Mouse (Mus musculus) kidney, embryonic 14.5 days (tissue): ENCODE measurements around the gene Itga3. TPM values are rescaled to one million over a fixed set of nuclear protein-coding genes. Genes with fewer than 3 reads are reported as not detected.

Experiments
- ATAC-seq: fragments of 200-750 bp; cut with Nextera tagmentation; 2 replicates; pipeline ENCODE4 v1.8.0; 2017; ENCODE audit warnings: moderate number of reproducible peaks, mild to moderate bottlenecking, moderate TSS enrichment, moderate library complexity; ENCODE audit not compliant: low FRiP score, low TSS enrichment
- H3K27ac ChIP-seq: fragments of 300-500 bp; sonication (generic); 2 replicates; pipeline ENCODE4 v1.5.1; 2014; ENCODE audit warnings: low read depth, mild to moderate bottlenecking, low read length, moderate library complexity, mixed read lengths
- H3K27me3 ChIP-seq: fragments of 300-500 bp; sonication (generic); 2 replicates; pipeline ENCODE4 v1.6.1; 2014; ENCODE audit warnings: mild to moderate bottlenecking, low read length; ENCODE audit not compliant: control insufficient read depth, insufficient read depth
- H3K36me3 ChIP-seq: fragments of 300-500 bp; sonication (generic); 2 replicates; pipeline ENCODE4 v1.6.1; 2014; ENCODE audit warnings: low read length, mixed read lengths; ENCODE audit not compliant: control insufficient read depth, insufficient read depth
- H3K4me1 ChIP-seq: fragments of 300-500 bp; sonication (generic); 2 replicates; pipeline ENCODE4 v1.6.1; 2014; ENCODE audit warnings: low read length, mixed read lengths; ENCODE audit not compliant: control insufficient read depth, insufficient read depth
- H3K4me2 ChIP-seq: fragments of 300-500 bp; sonication (generic); replicated peaks from 2 replicates; pipeline ENCODE4 v1.6.1; 2014; ENCODE audit warnings: low read depth, mild to moderate bottlenecking, low read length
- H3K4me3 ChIP-seq: fragments of 300-500 bp; sonication (generic); 2 replicates; pipeline ENCODE4 v1.5.1; 2014; ENCODE audit warnings: mild to moderate bottlenecking, low read length
- H3K9ac ChIP-seq: fragments of 300-500 bp; sonication (generic); 2 replicates; pipeline ENCODE4 v1.6.1; 2014; ENCODE audit warnings: low read depth, mild to moderate bottlenecking, low read length, moderate library complexity
- H3K9me3 ChIP-seq: fragments of 300-500 bp; sonication (generic); 2 replicates; pipeline ENCODE4 v1.6.1; 2016; ENCODE audit warnings: low read length; ENCODE audit not compliant: control insufficient read depth
- WGBS: fragments of 180-500 bp; shearing (Covaris S2); extraction: QIAGEN DNeasy Blood & Tissue Kit; methylation state at CpG from one replicate; pipeline ENCODE4 v1.1.7; 2014; 5-methylcytosine and 5-hydroxymethylcytosine counted together
- polyA plus RNA-seq: library from polyadenylated mRNA; unstranded; fragments of >200 nt; fragmentation: Nextera tagmentation; extraction: Ambion mirVana; gene quantifications from 2 replicates; pipeline ENCODE4 v1.2.1, GENCODE M21; 2014

The Itga3 gene
- polyA plus RNA-seq, 1 experiment from 2014 or later, result 20.9 TPM

DNA sequence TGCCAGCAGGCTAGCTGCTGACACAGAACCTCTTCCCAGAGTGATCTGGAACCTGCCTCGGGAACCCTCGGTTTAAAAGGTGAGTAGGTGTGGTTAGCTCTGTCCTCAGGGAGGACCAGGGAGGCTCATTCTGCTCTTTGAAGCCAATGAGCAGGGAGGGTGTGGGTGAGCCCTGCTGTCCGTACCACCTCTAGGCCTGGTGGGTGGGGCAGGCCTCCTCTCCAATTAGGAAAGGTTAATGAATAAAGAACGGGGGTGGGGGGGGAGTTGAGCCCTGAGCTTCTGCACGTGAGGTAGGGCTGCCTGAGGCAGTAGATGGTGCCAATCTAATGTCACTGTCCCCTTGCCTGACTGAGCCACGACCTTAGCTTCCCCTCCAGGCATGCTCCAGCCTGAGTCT lies 43.7 kb downstream of the Itga3 start:
- no peak overlapping the region for H3K27ac ChIP-seq
- 24% methylated on average over 6 of the region's 6 CpGs for WGBS
- no peaks in the 10 kb centered on the region for H3K27me3 ChIP-seq
- H3K4me3 ChIP-seq, result no peak overlapping the region
- H3K9me3 ChIP-seq, result no peaks in the 10 kb centered on the region
- no peak overlapping the region for H3K4me2 ChIP-seq
- no peak overlapping the region for H3K9ac ChIP-seq
- H3K36me3 ChIP-seq, result peaks cover 2% of the 10 kb centered on the region; the same call in 1 of the 2 replicates
- H3K4me1 ChIP-seq, result 0 out of 2 replicates have a peak, but pooled peaks cover 5% of the 10 kb centered on the region
- no peak for ATAC-seq

DNA sequence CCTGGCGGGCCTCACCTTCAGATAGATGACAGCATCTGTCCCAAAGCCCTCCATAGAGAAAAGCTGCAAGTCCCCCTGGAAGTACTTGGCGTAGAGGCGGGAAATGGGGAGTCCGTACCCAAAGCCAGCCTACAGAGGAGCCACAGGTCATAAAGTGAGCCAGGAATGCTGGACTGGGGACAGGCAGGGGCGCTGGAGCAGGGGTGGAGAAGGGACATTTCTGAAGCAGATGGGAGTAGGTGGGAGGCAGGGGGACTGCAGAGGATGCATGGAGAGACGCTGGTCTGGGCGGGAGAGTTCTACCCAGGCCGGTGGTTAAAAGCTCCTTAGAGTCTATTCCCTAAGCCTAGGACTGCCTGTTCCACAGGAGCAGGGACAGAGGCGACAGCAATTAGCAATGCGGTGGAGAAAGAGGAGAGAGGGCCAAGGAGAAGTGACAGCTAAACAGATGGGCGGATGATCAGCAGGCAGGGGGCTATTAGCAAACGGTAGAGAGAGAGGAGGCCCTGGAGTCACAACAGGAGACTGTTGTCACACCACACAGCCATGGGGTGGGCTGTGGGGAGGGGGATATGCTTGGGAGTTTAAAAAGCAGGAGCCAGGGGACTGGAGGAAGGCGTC lies 48.6 kb downstream of the Itga3 start:
- H3K9me3 ChIP-seq, result no peaks in the 10 kb centered on the region
- H3K4me3 ChIP-seq, result no peak overlapping the region
- no peak overlapping the region for H3K27ac ChIP-seq
- H3K36me3 ChIP-seq, result peaks cover 21% of the 10 kb centered on the region
- peaks cover 23% of the 10 kb centered on the region for H3K4me1 ChIP-seq
- no peaks in the 10 kb centered on the region for H3K27me3 ChIP-seq
- H3K4me2 ChIP-seq, result no peak overlapping the region
- WGBS, result 27% methylated on average over 13 of the region's 13 CpGs
- no peak overlapping the region for H3K9ac ChIP-seq
- no peak for ATAC-seq

DNA sequence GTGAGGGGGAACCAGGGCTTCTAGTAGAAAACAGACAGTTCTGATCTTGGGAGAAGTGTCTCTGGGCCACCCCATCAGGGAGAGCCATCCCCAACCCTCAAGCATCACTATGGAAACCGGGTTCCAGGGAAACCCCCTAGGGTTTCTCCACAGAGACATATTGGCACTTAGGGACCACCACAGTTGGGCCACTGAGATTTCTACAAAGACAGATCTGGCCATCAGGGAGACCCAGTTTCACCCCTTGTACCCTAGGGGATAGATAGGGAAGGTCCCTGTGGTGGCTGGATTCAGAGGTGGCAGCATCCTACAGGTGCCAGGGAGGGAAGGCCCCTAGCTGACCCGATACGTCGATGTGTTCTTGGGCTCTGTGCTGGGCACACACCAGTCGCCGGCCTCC lies 49.8 kb downstream of the Itga3 start:
- H3K4me2 ChIP-seq, result no peak overlapping the region
- H3K4me3 ChIP-seq, result no peak overlapping the region
- no peak for ATAC-seq
- 90% methylated on average over 6 of the region's 6 CpGs for WGBS
- no peak overlapping the region for H3K9ac ChIP-seq
- no peaks in the 10 kb centered on the region for H3K27me3 ChIP-seq
- H3K27ac ChIP-seq, result no peak overlapping the region
- no peaks in the 10 kb centered on the region for H3K9me3 ChIP-seq
- H3K4me1 ChIP-seq, result peaks cover 23% of the 10 kb centered on the region
- peaks cover 32% of the 10 kb centered on the region for H3K36me3 ChIP-seq

DNA sequence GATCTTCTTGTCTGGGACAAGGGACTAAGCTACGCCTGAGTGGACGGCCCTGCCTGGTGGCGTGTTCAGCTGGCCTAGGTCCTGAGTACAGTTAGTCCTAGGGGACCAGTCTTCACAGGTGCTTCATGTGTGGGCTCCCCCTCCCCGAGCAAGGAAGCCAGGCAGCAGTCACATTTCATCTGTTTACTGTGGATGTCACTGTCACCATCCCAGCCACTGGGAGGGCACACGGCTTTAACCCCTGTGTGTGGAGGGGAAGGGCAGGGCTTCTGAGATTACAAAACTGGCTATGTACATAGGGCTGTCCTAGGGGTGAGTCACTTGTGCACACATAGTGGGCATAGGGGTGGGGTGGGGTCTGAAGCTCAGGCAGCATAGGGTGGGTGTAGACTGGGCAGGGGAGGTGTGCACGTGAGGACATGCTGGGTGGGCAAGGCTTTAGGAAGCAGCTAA lies 50.5 kb downstream of the Itga3 start:
- peak; percentile 56 for ATAC-seq
- no peaks in the 10 kb centered on the region for H3K27me3 ChIP-seq
- H3K4me2 ChIP-seq, result no peak overlapping the region
- 29% methylated on average over 6 of the region's 6 CpGs for WGBS
- peaks cover 23% of the 10 kb centered on the region for H3K4me1 ChIP-seq
- H3K9ac ChIP-seq, result no peak overlapping the region
- H3K4me3 ChIP-seq, result no peak overlapping the region
- H3K9me3 ChIP-seq, result no peaks in the 10 kb centered on the region
- peak overlapping the region; percentile 43; the same call in 1 of the 2 replicates for H3K27ac ChIP-seq
- peaks cover 39% of the 10 kb centered on the region for H3K36me3 ChIP-seq

DNA sequence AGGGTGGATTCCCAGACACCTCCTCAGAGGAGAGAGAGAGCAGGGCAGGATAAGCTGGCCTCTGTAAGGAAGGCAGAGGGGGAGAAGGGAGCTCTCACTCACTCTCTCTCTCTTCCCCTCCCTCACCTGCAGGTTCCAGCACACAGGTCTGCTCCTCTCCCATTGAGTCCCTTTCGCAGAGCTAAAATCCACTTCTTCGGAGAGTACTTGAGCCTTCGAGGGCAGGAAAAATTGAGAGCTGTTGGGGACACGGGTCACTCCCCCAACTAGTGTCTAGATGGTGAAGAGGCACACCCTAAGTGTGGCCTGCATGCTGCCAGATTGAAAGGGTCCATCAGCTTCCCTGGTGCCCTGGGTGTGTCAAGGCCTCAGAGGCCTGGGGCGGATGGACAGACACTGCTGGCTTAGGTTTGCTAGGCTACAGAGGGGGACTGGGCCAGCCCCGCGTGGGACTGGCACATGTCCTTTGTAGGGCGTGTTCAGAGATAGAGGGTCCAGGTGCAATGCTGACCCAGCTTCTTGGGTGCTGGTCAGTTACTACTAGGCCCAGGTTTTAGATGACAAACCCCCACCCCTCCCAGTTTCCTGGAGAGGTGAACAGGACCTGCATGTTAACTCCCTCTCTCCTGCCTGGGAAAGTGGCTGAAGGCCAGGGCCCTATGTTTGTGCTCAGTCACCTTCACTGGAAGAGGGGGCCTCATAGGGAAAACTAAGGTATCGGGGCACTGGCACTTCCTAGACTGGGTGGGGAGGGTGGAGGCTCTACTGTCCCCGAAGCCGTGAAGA lies 51.2 kb downstream of the Itga3 start:
- H3K9ac ChIP-seq, result no peak overlapping the region
- peak overlapping the region; percentile 43; the same call in 1 of the 2 replicates for H3K27ac ChIP-seq
- H3K4me3 ChIP-seq, result no peak overlapping the region
- no peaks in the 10 kb centered on the region for H3K27me3 ChIP-seq
- H3K9me3 ChIP-seq, result no peaks in the 10 kb centered on the region
- H3K4me2 ChIP-seq, result no peak overlapping the region
- WGBS, result 69% methylated on average over 11 of the region's 11 CpGs
- H3K4me1 ChIP-seq, result peaks cover 23% of the 10 kb centered on the region
- ATAC-seq, result no peak
- peaks cover 46% of the 10 kb centered on the region for H3K36me3 ChIP-seq

DNA sequence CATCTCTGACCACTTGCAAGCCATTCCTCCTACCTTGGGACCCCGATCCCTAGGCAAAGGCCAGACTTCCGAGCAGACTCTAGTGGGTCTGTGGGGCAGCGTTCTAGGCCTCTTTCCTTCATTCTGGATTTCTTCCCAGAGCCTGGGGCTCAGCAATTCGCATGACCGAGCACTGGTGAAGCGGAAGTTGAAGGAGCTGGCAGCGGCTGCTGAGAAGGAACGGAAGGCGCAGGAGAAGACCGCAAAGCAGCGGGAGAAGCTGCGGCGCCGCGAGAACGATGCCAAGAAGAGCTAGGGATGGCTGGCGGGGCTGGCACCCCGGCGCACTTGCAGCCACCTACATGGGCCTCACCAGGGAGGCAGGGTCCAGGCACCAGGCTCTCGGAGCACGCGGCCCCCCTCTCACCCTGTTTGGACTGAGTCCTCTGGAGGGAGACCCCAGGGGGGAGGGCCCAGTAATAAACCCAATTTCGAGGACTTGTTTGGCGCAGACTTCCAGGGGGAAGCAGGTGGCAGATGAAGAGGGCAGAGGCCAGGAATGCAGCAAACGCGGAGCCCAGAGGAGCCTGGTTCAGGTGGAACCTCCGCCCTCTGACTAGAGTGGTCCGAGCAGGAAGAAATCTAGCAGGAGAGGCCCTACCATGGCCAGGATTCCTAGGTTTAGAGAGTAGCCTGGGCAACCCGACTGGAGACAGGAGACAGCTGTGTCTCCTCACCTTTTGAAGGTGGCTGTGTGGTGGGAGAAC lies 52.0 kb downstream of the Itga3 start:
- WGBS, result 67% methylated on average over 29 of the region's 29 CpGs
- ATAC-seq, result no peak
- no peak overlapping the region for H3K9ac ChIP-seq
- peak overlapping the region; percentile 10; the same call in 1 of the 2 replicates for H3K27ac ChIP-seq
- no peaks in the 10 kb centered on the region for H3K9me3 ChIP-seq
- H3K4me1 ChIP-seq, result peaks cover 27% of the 10 kb centered on the region
- no peaks in the 10 kb centered on the region; the same call in 1 of the 2 replicates for H3K27me3 ChIP-seq
- H3K36me3 ChIP-seq, result peaks cover 54% of the 10 kb centered on the region
- no peak overlapping the region for H3K4me2 ChIP-seq
- no peak overlapping the region for H3K4me3 ChIP-seq

DNA sequence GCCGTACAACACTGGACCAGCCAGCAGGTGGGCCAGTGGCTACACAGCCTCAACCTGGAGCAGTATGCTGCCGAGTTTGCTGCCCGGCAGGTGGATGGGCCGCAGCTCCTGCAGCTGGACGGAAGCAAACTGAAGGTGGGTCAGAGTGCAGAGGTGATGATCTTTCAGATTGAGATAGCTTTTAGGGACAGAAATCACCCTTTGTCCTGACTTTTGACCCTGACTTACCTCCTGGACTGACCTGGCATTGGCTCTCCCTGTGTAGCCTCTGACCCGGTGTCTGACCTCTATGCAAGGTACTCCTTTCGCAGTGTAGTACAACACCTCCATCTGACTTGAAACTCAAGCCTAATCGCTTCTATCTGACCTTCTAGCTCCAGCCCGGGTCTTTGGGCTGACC lies 53.1 kb downstream of the Itga3 start:
- H3K4me2 ChIP-seq, result no peak overlapping the region
- H3K9me3 ChIP-seq, result no peaks in the 10 kb centered on the region
- no peak overlapping the region for H3K27ac ChIP-seq
- H3K27me3 ChIP-seq, result no peaks in the 10 kb centered on the region; the same call in 1 of the 2 replicates
- no peak overlapping the region for H3K9ac ChIP-seq
- no peak overlapping the region for H3K4me3 ChIP-seq
- ATAC-seq, result no peak
- WGBS, result 95% methylated on average over 9 of the region's 9 CpGs
- peaks cover 27% of the 10 kb centered on the region for H3K4me1 ChIP-seq
- peaks cover 61% of the 10 kb centered on the region for H3K36me3 ChIP-seq

DNA sequence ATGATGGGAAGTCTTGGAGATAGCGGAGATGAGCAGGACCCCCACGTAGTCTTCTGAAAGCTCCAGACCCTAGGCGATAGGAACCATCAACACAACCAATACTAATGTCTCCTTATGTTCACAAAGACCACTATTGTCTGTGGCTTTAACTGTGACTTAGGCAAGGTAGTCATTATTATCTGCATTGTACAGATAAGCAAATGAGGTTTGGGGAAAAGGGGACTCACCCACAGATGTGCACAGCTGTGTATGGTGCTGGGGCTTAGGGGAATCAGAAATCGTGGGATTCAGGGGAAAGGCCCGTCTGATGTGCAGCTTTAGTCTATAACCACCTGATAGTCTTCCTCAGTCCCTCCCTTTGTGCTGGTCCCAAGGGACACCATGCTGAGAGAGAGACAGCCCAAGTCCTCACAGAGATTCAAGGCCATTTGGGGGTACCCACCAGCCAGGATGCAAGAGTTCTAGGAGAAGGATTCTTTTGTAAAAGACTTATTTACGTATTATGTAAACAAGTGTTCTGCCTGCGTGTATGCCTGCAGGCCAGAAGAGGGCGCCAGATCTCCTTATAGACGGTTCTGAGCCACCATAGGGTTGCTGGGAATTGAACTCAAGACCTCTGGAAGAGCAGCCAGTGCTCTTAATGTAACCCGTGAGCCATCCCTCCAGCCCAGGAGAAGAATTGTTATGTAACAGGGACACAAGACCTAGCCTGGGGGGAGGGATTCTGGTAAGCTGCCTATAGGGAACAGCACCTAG lies 54.2 kb downstream of the Itga3 start:
- H3K27ac ChIP-seq, result no peak overlapping the region
- no peak for ATAC-seq
- peaks cover 27% of the 10 kb centered on the region for H3K4me1 ChIP-seq
- no peak overlapping the region for H3K4me2 ChIP-seq
- no peaks in the 10 kb centered on the region for H3K9me3 ChIP-seq
- WGBS, result 88% methylated on average over 10 of the region's 10 CpGs
- peaks cover 61% of the 10 kb centered on the region for H3K36me3 ChIP-seq
- no peak overlapping the region for H3K9ac ChIP-seq
- H3K27me3 ChIP-seq, result no peaks in the 10 kb centered on the region; the same call in 1 of the 2 replicates
- no peak overlapping the region for H3K4me3 ChIP-seq
